Mouse (Mus musculus): ENCODE measurements around the gene Xaf1.

Xaf1 gene

GRCm38 (mm10) chr11:72301334-72301733 is at the start of gene Xaf1:
Gene Xaf1, plus strand, starts transcription at chr11:72301629.
- DNase-seq, result peak; percentile 17

- DNase-seq, result no peak
These were observed 45.8 kb upstream of the Xaf1 start for GRCm38 (mm10) chr11:72255629-72256028.

GRCm38 (mm10) chr11:72256441-72256840 is 45.0 kb upstream of the Xaf1 start:
- no peak for DNase-seq

GRCm38 (mm10) chr11:72265483-72265882 is 35.9 kb upstream of the Xaf1 start:
- no peak for DNase-seq

- peak; percentile 40 for DNase-seq
These were observed 35.0 kb upstream of the Xaf1 start for GRCm38 (mm10) chr11:72266207-72266959.

GRCm38 (mm10) chr11:72266960-72267560 is 34.4 kb upstream of the Xaf1 start, which contains the start of gene Slc13a5:
Gene Slc13a5, minus strand, starts transcription at chr11:72267222.
- DNase-seq, result no peak

- no peak for DNase-seq
These were observed 29.7 kb upstream of the Xaf1 start for GRCm38 (mm10) chr11:72271761-72272160.

- DNase-seq, result no peak
These were observed 28.1 kb upstream of the Xaf1 start for GRCm38 (mm10) chr11:72273341-72273740.

- no peak for DNase-seq
These were observed 20.1 kb upstream of the Xaf1 start for GRCm38 (mm10) chr11:72281143-72281851.

GRCm38 (mm10) chr11:72281852-72282400 is 19.5 kb upstream of the Xaf1 start:
- DNase-seq, result no peak

- DNase-seq, result no peak
These were observed 17.8 kb upstream of the Xaf1 start for GRCm38 (mm10) chr11:72283486-72284224.

- DNase-seq, result no peak
These were observed 16.8 kb upstream of the Xaf1 start for GRCm38 (mm10) chr11:72284532-72285182.

GRCm38 (mm10) chr11:72285971-72286480 is 15.4 kb upstream of the Xaf1 start:
- DNase-seq, result no peak

- no peak for DNase-seq
These were observed 14.8 kb upstream of the Xaf1 start for GRCm38 (mm10) chr11:72286651-72287050.

GRCm38 (mm10) chr11:72287126-72287525 is 14.3 kb upstream of the Xaf1 start:
- DNase-seq, result no peak

GRCm38 (mm10) chr11:72287543-72287942 is 13.9 kb upstream of the Xaf1 start:
- no peak for DNase-seq

- no peak for DNase-seq
These were observed 8.3 kb upstream of the Xaf1 start for GRCm38 (mm10) chr11:72293116-72293515.

- no peak for DNase-seq
These were observed 801 bp downstream of the Xaf1 start for GRCm38 (mm10) chr11:72302230-72302629.

GRCm38 (mm10) chr11:72307461-72307860 is 6.0 kb downstream of the Xaf1 start:
- no peak for DNase-seq

GRCm38 (mm10) chr11:72308982-72309381 is 7.6 kb downstream of the Xaf1 start:
- no peak for DNase-seq

GRCm38 (mm10) chr11:72310491-72310890 is 9.1 kb downstream of the Xaf1 start:
- DNase-seq, result no peak
